Mouse (Mus musculus): ENCODE results near the gene Vamp2. TPM values are rescaled to one million over a fixed set of nuclear protein-coding genes. Genes with fewer than 3 reads are reported as not detected.
"Not testable (repeated sequence)": the region's sequence is repeated elsewhere in the genome, so short reads cannot be mapped to it uniquely, and the experiment has no call there.

The Vamp2 gene
- total RNA-seq, 4 experiments from 2014 or later, result 31.4 to 39.6 (median 35.6) TPM

DNA sequence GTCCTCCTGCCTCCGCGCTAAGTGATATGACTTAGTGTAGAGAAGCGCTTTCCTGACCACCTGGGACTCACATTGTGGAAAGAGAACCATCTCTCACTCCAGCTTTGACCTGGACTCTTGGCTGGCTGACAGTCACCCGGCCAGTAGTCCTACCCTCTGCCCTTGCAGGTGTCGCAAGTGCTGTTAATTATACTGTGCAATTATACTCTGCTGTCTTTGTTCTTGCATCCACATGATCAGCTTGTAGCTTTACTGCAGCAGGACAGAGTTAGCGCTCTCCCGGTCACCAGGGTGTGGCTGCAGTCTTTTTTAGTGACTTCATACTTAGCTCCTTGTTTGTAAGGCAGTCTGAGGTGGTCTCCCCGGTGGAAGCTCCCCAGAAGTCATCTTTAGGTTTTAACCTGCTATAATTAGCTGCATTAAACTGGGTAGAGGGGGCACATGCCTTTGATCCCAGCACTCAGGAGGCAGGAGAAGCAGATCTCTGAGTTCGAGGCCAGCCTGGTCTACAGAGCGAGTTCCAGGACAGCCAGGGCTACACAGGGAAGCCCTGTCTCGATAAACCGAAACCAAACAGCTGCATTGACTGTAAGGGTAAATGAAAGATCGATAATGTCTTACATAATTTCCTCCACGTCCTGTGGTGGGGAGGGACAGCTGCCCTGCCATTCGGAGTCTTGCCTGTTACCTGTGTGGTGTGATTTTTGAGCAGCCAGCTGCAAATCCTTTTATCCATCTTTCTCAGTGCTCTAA lies 8.0 kb upstream of the Vamp2 start:
- no peak for DNase-seq (ENCODE audit: low spot score in 2 of 2)

DNA sequence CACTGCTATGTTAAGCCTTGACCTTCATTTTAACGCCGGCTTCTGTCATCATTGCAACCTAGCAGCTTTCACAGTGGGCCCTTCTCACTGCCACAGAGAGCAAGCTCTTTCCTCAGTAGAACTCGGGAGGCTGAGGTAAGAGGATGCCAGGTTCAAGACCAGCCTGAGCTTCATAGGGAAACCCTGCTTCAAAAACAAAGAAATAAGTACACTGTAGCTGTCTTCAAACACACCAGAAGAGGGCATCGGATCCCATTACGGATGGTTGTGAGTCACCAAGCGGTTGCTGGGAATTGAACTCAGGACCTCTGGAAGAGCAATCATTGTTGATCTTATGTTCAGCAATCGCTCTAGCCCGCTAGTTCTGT lies 7.5 kb upstream of the Vamp2 start:
- DNase-seq (ENCODE audit: low spot score in 2 of 2), result no peak

DNA sequence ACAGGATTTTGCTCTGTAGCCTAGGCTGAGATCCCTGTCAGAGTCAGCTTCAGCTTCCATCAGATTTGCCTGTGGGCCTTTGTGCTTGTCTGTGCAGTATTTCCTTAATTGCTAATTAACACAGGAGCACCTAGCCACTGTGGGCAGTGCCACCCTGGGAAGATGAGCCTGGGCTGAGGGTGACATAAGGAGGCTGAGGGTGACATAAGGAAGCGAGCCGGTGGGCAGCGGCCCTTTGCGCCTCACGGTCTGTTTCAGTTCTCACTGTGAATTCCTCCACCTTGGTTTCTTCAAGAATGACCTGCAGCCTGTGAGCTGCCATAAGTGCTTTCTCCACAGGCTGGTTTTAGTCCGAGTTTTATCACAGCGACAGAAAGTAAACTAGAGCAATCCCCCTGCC lies 6.7 kb upstream of the Vamp2 start:
- no peak for DNase-seq (ENCODE audit: low spot score in 2 of 2)

DNA sequence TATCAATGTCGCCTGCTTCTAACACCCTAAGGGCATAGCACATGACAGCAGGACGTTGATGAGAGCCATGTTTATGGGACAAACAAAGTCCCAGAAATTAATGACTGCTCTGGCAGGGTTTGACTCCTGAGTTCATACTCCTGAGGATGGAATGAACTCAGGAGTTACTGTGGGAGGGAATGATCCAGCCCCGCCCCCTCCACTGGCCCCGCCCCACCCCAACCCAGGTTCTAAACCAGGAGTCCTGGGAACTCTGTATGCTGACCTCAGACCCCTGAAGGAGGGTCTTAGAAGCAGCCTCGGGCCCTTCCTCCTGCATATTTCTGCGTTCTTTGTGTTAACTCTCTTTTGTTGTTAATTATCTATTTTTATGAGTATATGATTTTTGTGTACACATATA lies 2.7 kb upstream of the Vamp2 start:
- DNase-seq (ENCODE audit: low spot score in 2 of 2), result no peak

DNA sequence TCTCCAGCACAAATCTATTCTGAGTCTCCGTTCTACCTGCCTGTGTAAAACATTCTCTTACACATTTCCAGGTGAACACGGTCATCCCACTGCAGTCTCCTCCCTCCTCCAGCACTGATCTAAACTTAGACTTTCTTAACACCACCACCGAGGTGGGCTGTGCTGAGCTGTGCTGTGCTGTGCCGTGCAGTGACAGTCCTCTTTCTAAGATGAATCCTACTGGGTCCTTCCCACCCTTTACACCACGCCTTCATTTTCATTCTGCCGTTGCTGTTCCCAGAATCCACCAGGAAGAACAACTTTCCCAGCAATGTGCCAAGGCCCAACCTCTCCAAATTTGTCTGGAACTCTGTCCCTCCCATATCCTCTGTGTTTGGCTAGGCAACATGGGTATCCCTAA lies 1.9 kb upstream of the Vamp2 start:
- no peak for DNase-seq (ENCODE audit: low spot score in 2 of 2)

DNA sequence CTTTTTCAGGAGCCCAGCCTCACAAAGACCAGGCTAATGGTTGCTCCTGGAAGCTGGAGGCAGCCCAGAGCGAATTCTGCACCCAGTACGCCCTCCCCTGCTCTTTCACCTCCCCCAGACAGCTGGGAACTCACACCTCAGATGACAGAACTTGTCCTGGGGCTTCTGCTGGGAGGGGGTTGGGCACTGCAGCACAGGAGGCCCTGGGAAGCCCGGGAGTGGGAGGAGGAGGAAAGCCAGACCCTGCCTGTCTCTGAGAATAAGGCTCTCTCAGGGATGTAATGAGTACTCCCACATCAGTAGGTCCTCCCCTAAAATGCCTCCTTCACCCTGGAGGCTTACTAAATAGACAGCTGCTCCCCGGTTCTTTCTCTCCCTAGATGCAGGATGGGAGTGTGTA lies 1.2 kb upstream of the Vamp2 start:
- DNase-seq (ENCODE audit: low spot score in 2 of 2), result no peak

DNA sequence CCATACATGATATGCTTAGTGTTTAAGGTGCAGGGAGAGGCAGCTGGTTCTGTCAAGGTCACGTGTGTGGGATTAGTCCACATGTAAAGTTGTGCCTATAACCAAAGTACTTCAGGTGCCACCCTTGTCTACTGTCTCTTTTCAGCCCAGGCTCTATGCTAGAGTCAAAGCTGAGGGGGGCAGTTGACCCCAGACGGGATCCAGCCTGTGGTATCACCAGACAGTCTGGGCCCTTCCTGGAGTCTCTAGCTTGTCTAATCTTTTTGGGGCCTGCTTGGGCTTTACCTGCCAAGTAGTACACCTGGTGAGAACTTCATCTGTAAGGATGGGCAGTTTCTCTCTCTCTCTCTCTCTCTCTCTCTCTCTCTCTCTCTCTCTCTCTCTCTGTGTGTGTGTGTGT lies 693 bp upstream of the Vamp2 start:
- DNase-seq (ENCODE audit: low spot score in 2 of 2), result no peak

DNA sequence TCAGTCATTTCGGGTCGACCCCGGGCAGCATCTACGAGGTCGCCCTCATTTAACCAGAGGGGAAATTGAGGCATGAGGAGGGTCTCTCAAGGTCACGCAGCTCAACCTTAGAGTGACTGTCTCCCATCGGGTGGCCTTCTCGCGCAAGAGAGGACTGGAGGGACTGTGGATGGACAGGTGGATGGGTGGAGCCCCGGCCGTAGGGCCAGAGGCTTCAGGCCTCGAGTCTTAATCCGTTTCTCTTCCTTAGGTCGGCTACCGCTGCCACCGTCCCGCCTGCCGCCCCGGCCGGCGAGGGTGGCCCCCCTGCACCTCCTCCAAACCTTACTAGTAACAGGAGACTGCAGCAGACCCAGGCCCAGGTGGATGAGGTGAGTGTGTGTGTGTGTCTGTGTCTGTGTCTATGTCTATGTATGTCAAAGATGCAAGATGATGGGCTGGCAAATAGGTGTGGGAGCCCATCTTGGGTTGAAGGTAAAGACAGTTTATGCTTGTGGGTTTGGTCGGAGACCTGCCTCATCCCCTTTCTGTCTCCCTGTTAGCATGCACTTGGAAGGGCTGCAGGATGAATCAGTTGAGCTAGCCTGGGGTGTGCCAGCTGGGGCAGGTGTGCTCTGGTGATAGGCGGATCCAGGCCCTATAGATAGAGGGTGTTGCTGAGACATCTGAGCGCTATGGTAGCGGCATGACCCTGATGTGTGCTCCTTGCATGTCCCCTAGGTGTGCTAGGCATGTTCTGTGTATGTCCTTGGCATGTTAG lies 746 bp downstream of the Vamp2 start:
- no peak for DNase-seq (ENCODE audit: low spot score in 2 of 2)

DNA sequence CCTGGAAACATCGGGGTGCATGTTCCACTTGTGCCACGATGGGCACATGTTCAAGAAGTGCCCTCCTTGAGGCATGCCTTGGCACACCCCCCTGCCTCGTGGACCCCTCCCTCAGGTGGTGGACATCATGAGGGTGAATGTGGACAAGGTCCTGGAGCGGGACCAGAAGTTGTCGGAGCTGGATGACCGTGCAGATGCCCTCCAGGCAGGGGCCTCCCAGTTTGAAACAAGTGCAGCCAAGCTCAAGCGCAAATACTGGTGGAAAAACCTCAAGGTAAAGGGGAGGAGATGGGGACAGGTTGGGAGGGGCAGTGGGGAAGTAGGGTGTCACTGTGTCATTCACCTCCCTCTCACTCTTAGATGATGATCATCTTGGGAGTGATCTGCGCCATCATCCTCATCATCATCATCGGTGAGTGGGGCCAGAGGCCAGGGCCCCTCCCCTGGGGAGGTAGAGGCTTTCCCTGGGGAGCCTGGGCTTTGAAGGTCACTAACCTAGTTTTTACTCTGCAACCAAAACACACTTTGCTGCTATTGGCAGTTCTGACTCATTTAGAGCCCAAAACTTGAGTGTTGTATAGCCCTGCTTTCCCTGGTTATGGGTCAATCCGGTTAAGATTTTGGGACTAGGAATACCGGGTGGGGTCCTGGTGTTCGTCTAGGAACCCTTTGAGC lies 1.5 kb downstream of the Vamp2 start:
- DNase-seq (ENCODE audit: low spot score in 2 of 2), result no peak

DNA sequence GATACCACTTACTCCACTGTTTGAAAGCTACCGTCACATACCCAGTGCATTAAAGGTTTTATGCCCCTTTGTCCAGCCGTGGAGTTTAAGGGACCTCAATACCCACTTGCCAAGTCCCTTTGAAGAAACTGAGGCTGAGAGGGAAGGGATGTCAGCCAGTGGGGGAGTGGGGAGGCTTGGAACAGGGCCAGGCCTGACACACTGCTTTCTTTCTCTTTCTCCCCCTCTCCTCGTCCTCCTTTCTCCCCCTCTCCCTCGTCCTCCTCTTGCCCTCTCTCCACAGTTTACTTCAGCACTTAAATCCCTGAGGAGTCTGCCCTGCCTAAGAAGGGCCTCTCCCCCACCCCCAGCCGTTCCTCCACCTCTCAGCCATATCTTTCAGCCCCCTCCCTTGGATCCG lies 2.1 kb downstream of the Vamp2 start:
- DNase-seq (ENCODE audit: low spot score in 2 of 2), result no peak

DNA sequence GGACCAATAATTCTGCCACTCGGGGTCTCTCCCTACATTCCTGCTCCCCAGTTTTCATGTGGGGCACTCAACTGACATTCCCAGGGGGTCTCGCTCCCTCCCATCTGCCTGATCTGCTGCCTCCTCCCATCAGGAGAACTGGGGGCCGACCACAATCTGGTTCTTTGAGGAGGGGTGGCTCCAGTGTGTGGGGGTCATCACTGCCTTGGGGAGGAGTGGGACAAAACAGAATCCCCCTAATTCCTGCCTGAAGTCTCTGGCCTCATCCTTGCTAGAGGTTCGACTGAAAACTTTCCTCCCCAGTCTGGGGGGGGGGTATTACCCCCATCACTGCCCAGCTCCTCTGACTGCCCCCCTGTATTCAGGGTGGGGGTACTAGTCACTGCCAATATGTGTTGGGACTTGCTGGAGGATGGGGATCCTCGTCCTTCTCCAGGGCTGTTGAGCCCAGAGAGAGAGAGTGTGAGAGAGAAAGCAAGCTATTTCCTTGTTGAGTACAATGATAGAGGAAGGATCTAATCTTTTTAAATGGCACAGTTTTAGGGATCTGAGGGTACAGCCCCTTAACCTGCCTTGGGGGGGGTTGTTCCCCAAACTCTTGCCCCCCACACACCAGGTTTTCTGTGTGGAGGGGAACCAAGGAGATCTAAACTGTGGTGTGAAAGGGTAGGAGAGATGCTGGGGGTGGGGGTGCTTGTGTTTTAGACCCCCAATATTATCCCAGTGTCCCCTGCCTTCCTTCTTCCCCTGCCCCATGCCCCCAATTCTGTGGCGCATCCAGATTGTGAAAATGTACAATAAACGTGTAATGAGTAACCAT lies 3.5 kb downstream of the Vamp2 start:
- DNase-seq (ENCODE audit: low spot score in 2 of 2), result no peak

DNA sequence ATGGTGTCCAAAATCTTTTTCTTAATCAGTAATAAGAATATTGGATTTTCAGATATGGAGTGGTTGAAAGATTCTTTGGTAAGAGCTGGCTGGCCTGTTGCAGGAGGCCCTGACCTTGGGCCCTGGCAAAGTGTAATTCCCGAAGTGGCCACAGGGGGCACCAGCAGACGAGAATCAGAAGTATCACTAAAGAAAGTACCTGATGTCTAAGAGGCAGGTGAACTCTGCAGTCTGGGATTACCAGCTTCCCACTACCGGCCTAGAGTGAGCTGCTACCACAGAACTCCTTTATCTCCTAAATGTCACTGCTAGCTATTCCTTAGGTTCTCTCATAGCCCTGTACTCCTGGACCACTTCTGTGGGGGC lies 4.1 kb downstream of the Vamp2 start:
- DNase-seq (ENCODE audit: low spot score in 2 of 2), result peak; percentile 86

DNA sequence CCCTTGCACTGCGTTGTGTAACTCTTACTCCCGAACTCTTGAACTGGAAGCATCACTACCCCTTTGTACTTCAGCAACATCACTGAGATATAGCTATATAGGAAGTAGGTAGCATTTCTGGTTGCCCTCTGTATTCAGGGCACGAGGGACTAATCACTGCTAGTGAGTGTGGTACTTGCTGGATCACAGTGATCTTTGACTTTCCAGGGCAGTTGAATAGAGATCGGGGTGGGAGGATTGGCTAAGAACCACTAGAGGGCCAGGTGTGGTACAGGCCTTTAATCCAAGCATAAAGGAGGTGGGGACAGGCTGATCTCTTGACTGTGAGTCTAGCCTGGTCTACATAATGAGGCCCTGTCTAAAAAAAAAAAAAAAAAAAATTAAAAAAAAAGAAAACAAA lies 4.6 kb downstream of the Vamp2 start:
- no peak for DNase-seq (ENCODE audit: low spot score in 2 of 2)

DNA sequence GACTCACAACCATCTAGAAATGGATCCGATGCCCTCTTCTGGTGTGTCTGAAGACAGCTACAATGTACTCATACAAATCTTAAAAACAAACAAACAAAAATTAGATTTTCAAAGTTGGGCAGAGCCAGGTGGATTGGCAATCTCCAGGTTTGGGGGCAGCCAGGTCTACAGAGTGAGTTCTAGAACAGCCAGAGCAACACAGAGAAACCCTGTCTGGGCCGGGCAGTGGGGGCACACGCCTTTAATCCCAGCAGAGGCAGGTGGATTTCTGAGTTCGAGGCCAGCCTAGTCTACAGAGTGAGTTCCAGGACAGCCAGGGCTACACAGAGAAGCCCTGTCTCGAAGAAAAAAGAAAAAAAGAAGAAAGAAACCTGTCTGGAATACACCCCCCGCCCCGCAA lies 5.6 kb downstream of the Vamp2 start:
- DNase-seq (ENCODE audit: low spot score in 2 of 2), result not testable (repeated sequence)

DNA sequence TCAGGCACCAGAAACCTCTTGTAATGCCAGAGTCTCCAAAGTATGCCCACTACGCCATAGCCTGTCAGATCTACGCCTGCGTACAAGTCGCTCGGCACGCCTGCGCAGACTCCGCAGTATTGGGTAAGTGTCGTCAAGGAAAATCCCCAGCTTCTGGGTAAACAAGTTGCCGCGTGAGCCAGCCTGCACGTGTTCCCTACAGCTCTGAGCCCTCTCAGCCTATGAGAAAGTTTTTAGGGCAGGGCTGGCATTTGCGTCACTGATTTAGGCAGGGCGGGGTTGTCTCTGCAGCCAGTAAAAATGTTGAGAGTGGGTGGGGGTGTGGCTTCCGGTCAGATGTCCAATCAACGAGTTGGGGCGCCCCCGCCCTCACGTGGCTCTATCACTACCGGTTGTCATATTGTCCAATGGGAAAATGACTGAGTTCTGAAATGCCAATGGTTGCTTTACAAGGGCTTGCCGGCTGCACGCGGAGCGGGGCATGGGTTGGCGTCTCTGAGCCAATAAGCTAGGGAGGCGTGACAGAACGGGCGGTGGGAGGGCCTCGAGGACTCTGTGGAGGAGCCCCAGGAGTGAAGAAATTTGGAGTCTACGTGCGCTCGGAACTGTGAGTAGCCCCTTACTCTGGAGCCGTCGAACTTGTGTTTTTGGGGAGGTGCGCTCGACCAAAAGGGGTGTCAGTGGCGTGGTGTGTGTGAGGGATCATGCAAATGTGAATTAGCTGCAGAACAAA lies 6.6 kb downstream of the Vamp2 start, which contains the start of gene Per1:
TSS of gene Per1 (plus strand) at position 521 of the 733 bp plus-strand sequence.
- peak; percentile 100 for DNase-seq (ENCODE audit: low spot score in 2 of 2)

DNA sequence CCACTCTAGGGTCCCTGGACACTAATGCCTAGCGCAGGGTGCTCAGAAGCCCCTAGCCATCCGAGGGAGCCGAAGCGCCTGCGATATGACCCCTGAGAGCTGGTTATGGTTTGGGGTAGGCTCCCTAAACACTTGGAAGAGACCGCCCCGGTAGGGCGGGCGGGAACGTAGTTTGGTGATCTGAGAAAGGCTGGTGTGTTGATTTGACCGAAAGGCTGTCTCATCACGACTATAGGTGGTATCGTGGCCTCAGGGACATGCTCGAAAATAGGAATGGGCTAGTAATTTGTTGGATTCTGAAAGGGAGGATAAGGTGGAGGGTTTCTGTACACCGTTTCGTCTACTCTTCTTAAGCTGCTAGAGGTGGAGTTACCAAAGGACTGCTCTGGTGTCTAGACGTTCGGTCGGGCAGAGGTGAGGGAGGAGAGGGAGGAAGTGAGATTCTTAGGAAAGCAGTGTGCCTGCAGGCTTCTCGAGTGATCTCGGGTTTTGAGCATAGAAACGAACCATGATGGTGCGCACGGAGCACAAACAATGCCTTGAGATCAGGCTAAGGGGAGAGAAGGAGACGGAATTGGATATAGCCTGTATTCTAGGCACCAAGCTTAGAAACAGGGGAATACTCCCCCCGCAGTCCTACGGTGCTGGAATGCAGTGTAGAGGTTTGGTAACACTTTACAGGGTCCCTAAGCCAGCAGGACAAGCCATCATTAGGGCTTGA lies 7.4 kb downstream of the Vamp2 start:
- no peak for DNase-seq (ENCODE audit: low spot score in 2 of 2)

DNA sequence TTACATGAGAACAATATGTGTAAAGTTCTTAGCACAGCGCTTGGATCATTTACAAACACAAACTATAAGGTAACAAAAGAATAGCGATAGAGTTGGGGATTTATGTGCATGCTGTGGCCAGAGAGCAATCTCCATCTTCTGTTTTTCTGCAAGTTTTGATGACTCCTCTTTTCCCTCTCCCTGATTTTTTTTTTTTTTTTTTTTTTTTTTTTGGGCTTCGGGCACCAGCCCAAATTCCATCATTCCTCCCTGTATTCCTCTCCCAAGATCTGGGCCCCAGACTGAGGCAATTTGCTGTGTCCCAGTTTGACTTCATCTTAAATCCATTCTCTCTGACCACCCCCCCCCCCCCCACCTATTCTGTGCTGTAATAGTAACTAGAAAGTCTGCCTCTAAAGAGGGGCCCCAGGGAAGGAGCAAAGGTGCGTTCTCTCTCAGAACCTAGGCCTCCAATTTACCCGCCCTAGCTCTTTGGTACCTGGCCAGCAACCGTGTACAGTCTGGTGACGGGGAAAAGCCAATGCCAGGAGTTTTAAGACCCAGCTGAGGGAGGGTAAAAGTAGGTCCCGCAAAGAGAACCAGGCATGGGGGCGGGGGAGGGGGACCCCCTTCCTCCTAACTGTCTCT lies 8.2 kb downstream of the Vamp2 start:
- DNase-seq (ENCODE audit: low spot score in 2 of 2), result no peak

DNA sequence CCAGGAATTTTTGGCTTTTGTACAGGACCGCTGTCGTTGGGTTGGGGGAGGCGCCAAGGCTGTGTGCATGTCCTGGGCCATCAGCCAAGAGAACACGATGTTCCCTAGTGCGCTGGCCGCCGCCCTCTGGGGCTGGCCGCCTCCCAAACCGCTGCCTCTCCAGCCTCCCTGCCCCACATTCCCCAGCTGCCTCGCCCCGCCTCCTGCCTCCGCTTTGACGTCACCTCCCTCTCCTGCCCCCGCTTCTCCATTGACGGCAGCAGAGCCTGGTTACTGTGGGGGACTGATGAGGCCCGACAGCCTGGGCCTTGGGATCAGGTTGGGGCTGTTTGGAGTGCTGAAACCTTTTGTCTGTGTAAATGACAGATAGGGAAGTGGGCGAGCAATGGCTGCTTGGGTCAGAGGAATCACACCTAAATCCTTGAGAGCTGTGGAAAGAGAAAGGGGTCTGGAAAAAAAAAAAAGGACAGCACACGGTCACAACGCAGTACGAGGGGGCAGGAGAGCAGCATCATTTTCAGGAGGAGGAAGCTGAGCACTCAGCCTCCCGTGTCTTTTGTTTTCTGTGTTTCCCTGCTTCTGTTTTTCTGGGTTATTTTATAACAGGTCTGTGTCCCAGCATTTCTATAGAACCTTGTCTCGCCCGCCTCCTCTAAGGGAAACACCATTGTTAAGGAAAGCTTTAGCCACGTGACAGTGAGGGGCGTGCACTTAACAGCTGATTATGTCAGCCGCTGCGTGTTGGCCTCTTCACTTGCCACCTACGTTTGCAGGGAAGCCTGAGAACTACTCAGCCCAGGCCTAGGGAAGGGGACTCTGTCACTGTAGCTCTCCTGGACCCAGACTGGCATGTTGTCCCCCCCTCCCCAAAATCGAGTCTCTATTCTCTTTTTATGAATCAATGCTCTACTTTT lies 9.0 kb downstream of the Vamp2 start:
- peak; percentile 100 for DNase-seq (ENCODE audit: low spot score in 2 of 2)

Data from gastrocnemius, adult 8-10 months (tissue).